Mouse (Mus musculus) hindbrain, embryonic 13.5 days (tissue): ENCODE measurements at regions not wholly inside any gene's neighbourhood (a gene's known extent, or its start where the extent isn't known, plus 50 kb on each side); places are given as distances from the start of the nearest gene placed in this dataset.

Experiments used
- ATAC-seq: fragments of 200-750 bp; cut with Nextera tagmentation; 2 replicates; pipeline ENCODE4 v1.8.0; 2017; ENCODE audit warnings: moderate TSS enrichment; ENCODE audit not compliant: low FRiP score
- H3K27ac ChIP-seq: fragments of 300-500 bp; sonication (generic); 2 replicates; pipeline ENCODE4 v1.5.1; 2015; ENCODE audit warnings: inconsistent platforms, mild to moderate bottlenecking, moderate library complexity
- H3K27me3 ChIP-seq: fragments of 300-500 bp; sonication (generic); 2 replicates; pipeline ENCODE4 v1.6.1; 2015; ENCODE audit warnings: mild to moderate bottlenecking, inconsistent platforms
- H3K36me3 ChIP-seq: fragments of 300-500 bp; sonication (generic); 2 replicates; pipeline ENCODE4 v1.6.1; 2015; ENCODE audit warnings: mild to moderate bottlenecking, inconsistent platforms
- H3K4me1 ChIP-seq: fragments of 300-500 bp; sonication (generic); replicated peaks from 2 replicates; pipeline ENCODE4 v1.6.1; 2015; ENCODE audit warnings: inconsistent platforms
- H3K4me2 ChIP-seq: fragments of 300-500 bp; sonication (generic); 2 replicates; pipeline ENCODE4 v1.6.1; 2015; ENCODE audit warnings: inconsistent platforms, mild to moderate bottlenecking, moderate library complexity
- H3K4me3 ChIP-seq: fragments of 300-500 bp; sonication (generic); 2 replicates; pipeline ENCODE4 v1.5.1; 2015; ENCODE audit warnings: mild to moderate bottlenecking, inconsistent platforms
- H3K9ac ChIP-seq: fragments of 300-500 bp; sonication (generic); 2 replicates; pipeline ENCODE4 v1.6.1; 2015; ENCODE audit warnings: mild to moderate bottlenecking, inconsistent platforms
- H3K9me3 ChIP-seq: fragments of 300-500 bp; sonication (generic); 2 replicates; pipeline ENCODE4 v1.6.1; 2016; ENCODE audit warnings: inconsistent platforms
- WGBS: fragments of 180-500 bp; shearing (Covaris S2); methylation state at CpG from one replicate; pipeline ENCODE4 v1.1.7; 2015; 5-methylcytosine and 5-hydroxymethylcytosine counted together

- 92% methylated on average over 2 of the region's 2 CpGs for WGBS
- H3K9me3 ChIP-seq = no peaks in the 10 kb centered on the region
- no peak overlapping the region for H3K9ac ChIP-seq
- no peaks in the 10 kb centered on the region for H3K36me3 ChIP-seq
- no peak overlapping the region for H3K4me2 ChIP-seq
- ATAC-seq = no peak
- no peak overlapping the region for H3K27ac ChIP-seq
- no peak overlapping the region for H3K4me3 ChIP-seq
- no peaks in the 10 kb centered on the region for H3K27me3 ChIP-seq
- peaks cover 24% of the 10 kb centered on the region for H3K4me1 ChIP-seq
These were observed 195.2 kb upstream of the Hs6st1 start for GRCm38 (mm10) chr1:35873038-35873437.

GRCm38 (mm10) chr1:35875210-35875811, 192.9 kb upstream of the Hs6st1 start:
- Histone ChIP-seq H3K27ac (no peak overlapping the region), H3K4me1 (peaks cover 17% of the 10 kb centered on the region), H3K4me2 (no peak overlapping the region), H3K36me3 (no peaks in the 10 kb centered on the region), H3K9ac (no peak overlapping the region), H3K27me3 (no peaks in the 10 kb centered on the region), H3K4me3 (no peak overlapping the region), H3K9me3 (no peaks in the 10 kb centered on the region)
- no peak for ATAC-seq
- 63% methylated on average over 11 of the region's 11 CpGs for WGBS

GRCm38 (mm10) chr1:35878426-35878825, 189.8 kb upstream of the Hs6st1 start:
- 83% methylated on average over 4 of the region's 4 CpGs for WGBS
- Histone ChIP-seq H3K9ac (no peak overlapping the region), H3K4me3 (no peak overlapping the region)

GRCm38 (mm10) chr1:35879388-35880093, 188.7 kb upstream of the Hs6st1 start:
- no peak overlapping the region for H3K4me2 ChIP-seq
- no peak overlapping the region for H3K4me3 ChIP-seq
- 75% methylated on average over 11 of the region's 11 CpGs for WGBS
- no peaks in the 10 kb centered on the region for H3K9me3 ChIP-seq
- H3K27ac ChIP-seq = peak overlapping the region; percentile 26; the same call in 1 of the 2 replicates
- no peak overlapping the region for H3K9ac ChIP-seq
- H3K4me1 ChIP-seq = peaks cover 15% of the 10 kb centered on the region
- H3K36me3 ChIP-seq = no peaks in the 10 kb centered on the region
- ATAC-seq = peak; percentile 18; the same call in 1 of the 2 replicates
- H3K27me3 ChIP-seq = no peaks in the 10 kb centered on the region

More at GRCm38 (mm10) chr1:35878426-35878825, 189.8 kb upstream of the Hs6st1 start:
- Histone ChIP-seq H3K9me3 (no peaks in the 10 kb centered on the region), H3K36me3 (no peaks in the 10 kb centered on the region), H3K27ac (no peak overlapping the region), H3K27me3 (no peaks in the 10 kb centered on the region), H3K4me1 (peaks cover 15% of the 10 kb centered on the region), H3K4me2 (no peak overlapping the region)
- ATAC-seq = no peak

- Histone ChIP-seq H3K36me3 (no peaks in the 10 kb centered on the region), H3K27me3 (no peaks in the 10 kb centered on the region), H3K9ac (no peak overlapping the region), H3K4me3 (no peak overlapping the region), H3K4me2 (no peak overlapping the region), H3K4me1 (peaks cover 7% of the 10 kb centered on the region), H3K9me3 (no peaks in the 10 kb centered on the region), H3K27ac (no peak overlapping the region)
- 91% methylated on average over 6 of the region's 6 CpGs for WGBS
- ATAC-seq = no peak
These were observed 187.5 kb upstream of the Hs6st1 start for GRCm38 (mm10) chr1:35880562-35881265.

GRCm38 (mm10) chr1:35881521-35881920, 186.7 kb upstream of the Hs6st1 start:
- no peak overlapping the region for H3K4me2 ChIP-seq
- ATAC-seq = no peak
- no peak overlapping the region for H3K4me3 ChIP-seq
- H3K27me3 ChIP-seq = no peaks in the 10 kb centered on the region
- 0 out of 2 replicates have a peak, but pooled peaks cover 8% of the 10 kb centered on the region for H3K4me1 ChIP-seq
- no peak overlapping the region for H3K9ac ChIP-seq
- WGBS = 87% methylated on average over 4 of the region's 4 CpGs
- no peaks in the 10 kb centered on the region for H3K36me3 ChIP-seq
- H3K27ac ChIP-seq = no peak overlapping the region
- no peaks in the 10 kb centered on the region for H3K9me3 ChIP-seq

- Histone ChIP-seq H3K4me1 (0 out of 2 replicates have a peak, but pooled peaks cover 8% of the 10 kb centered on the region), H3K9ac (no peak overlapping the region), H3K4me3 (no peak overlapping the region), H3K27me3 (no peaks in the 10 kb centered on the region), H3K27ac (no peak overlapping the region), H3K36me3 (no peaks in the 10 kb centered on the region), H3K4me2 (no peak overlapping the region), H3K9me3 (no peaks in the 10 kb centered on the region)
- no peak for ATAC-seq
- 52% methylated on average over 1 of the region's 1 CpGs for whole genome bisulfite sequencing
These were observed 186.1 kb upstream of the Hs6st1 start for GRCm38 (mm10) chr1:35882101-35882500.

- no peak overlapping the region for H3K9ac ChIP-seq
- WGBS = 58% methylated on average over 19 of the region's 19 CpGs
- no peaks in the 10 kb centered on the region for H3K27me3 ChIP-seq
These were observed 178.3 kb upstream of the Hs6st1 start for GRCm38 (mm10) chr1:35889731-35890499.

GRCm38 (mm10) chr1:35890500-35890900, 177.7 kb upstream of the Hs6st1 start:
- WGBS = 84% methylated on average over 15 of the region's 15 CpGs
- H3K9ac ChIP-seq = no peak overlapping the region
- H3K4me1 ChIP-seq = peaks cover 3% of the 10 kb centered on the region; the same call in 1 of the 2 replicates
- no peaks in the 10 kb centered on the region for H3K27me3 ChIP-seq
- H3K4me2 ChIP-seq = no peak overlapping the region
- no peaks in the 10 kb centered on the region for H3K36me3 ChIP-seq
- ATAC-seq = no peak
- no peak overlapping the region for H3K27ac ChIP-seq
- peaks cover 13% of the 10 kb centered on the region for H3K9me3 ChIP-seq
- no peak overlapping the region for H3K4me3 ChIP-seq

More at GRCm38 (mm10) chr1:35889731-35890499, 178.3 kb upstream of the Hs6st1 start:
- no peaks in the 10 kb centered on the region for H3K36me3 ChIP-seq
- no peak overlapping the region for H3K27ac ChIP-seq
- no peak overlapping the region for H3K4me2 ChIP-seq
- ATAC-seq = no peak
- H3K4me3 ChIP-seq = no peak overlapping the region
- H3K4me1 ChIP-seq = peaks cover 3% of the 10 kb centered on the region; the same call in 1 of the 2 replicates
- H3K9me3 ChIP-seq = peaks cover 8% of the 10 kb centered on the region

GRCm38 (mm10) chr1:35899536-35899935, 168.7 kb upstream of the Hs6st1 start:
- H3K27me3 ChIP-seq = no peaks in the 10 kb centered on the region
- no peak overlapping the region for H3K27ac ChIP-seq
- no peaks in the 10 kb centered on the region for H3K36me3 ChIP-seq
- H3K9me3 ChIP-seq = peaks cover 12% of the 10 kb centered on the region
- 79% methylated on average over 1 of the region's 1 CpGs for WGBS
- no peaks in the 10 kb centered on the region for H3K4me1 ChIP-seq
- no peak overlapping the region for H3K4me3 ChIP-seq
- no peak for ATAC-seq
- no peak overlapping the region for H3K4me2 ChIP-seq
- no peak overlapping the region for H3K9ac ChIP-seq

GRCm38 (mm10) chr1:35904001-35904547, 164.1 kb upstream of the Hs6st1 start:
- no peak overlapping the region for H3K4me2 ChIP-seq
- no peak for ATAC-seq

More at GRCm38 (mm10) chr1:35904001-35904547, 164.1 kb upstream of the Hs6st1 start:
- WGBS = 93% methylated on average over 9 of the region's 9 CpGs
- Histone ChIP-seq H3K9ac (no peak overlapping the region), H3K4me3 (no peak overlapping the region), H3K4me1 (peaks cover 9% of the 10 kb centered on the region), H3K27me3 (no peaks in the 10 kb centered on the region), H3K36me3 (no peaks in the 10 kb centered on the region), H3K27ac (no peak overlapping the region), H3K9me3 (no peaks in the 10 kb centered on the region)
